Mouse (Mus musculus) ES-E14 (cell line): ENCODE results near the gene Abca4.

ENCODE experiments used
- MAFK ChIP-seq: IDR thresholded peaks from 2 replicates; pipeline ENCODE4 v1.6.1; 2014; ENCODE audit warnings: mild to moderate bottlenecking, low read depth, low read length, inconsistent platforms; ENCODE audit not compliant: insufficient read depth
- ZNF384 ChIP-seq: IDR thresholded peaks from 2 replicates; pipeline ENCODE4 v1.6.1; 2012; ENCODE audit warnings: low read depth, low read length, inconsistent platforms

GRCm38 (mm10) chr3:122176018-122176417 lies 131.8 kb downstream of the Abca4 start:
- no peak for TF ChIP-seq MAFK
- no peak for TF ChIP-seq ZNF384
